Mouse (Mus musculus): ENCODE data around the gene Col7a1.

DNA sequence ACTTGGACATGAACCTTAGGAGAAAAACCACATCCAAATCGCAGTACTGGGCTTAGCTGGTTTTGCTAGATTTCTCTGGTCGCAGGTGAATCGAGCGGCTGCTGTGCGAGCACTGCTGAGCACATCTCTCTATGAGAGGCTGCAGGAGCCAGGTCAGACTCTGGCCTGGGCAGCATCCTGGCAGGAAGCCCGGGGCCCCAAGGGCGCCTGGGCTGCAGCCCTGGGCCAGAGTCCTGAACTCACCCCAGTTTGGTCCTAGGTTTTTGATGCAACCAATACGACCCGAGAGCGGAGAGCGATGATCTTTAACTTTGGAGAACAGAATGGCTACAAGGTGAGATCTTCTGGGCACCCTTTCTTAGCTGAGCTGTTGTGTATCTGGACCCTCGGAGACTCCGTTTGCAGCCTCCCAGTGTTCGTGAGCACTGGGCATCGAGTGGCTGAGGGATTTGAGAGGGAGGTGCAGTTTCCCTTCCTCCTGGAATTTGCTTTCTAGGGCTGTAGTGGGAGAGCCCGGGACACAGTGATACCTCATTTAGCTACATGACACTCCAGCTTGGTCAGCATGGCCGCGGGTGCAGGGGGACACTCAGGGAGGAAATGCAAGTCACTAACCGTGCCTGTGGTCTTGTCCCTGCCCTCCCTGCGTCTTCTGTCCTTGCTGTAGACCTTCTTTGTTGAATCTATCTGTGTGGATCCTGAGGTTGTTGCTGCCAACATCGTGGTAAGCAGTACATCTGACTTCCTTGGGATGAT, 53.8 kb downstream of the Col7a1 start:
- TF ChIP-seq POLR2A (IDR thresholded peaks at IDR 0.05; ENCODE audit: low read depth, low read length) = no peak
- no peak for TF ChIP-seq CTCF (IDR thresholded peaks at IDR 0.05; ENCODE audit: borderline replicate concordance, insufficient read depth, low read length)
